Mouse (Mus musculus) liver (tissue): ENCODE data around the gene Mrap.
A peak's percentile ranks its signal among the peaks of the same experiment; 100 is the strongest.

Experiments used
- DNase-seq: peaks from one replicate; pipeline ENCODE4 v3.0.0-alpha.2; 2020; ENCODE audit warnings: mixed read lengths

Gene Mrap

GRCm38 (mm10) chr16:90759335-90759734 lies 21.3 kb downstream of the Mrap start:
- DNase-seq, result no peak

DNA sequence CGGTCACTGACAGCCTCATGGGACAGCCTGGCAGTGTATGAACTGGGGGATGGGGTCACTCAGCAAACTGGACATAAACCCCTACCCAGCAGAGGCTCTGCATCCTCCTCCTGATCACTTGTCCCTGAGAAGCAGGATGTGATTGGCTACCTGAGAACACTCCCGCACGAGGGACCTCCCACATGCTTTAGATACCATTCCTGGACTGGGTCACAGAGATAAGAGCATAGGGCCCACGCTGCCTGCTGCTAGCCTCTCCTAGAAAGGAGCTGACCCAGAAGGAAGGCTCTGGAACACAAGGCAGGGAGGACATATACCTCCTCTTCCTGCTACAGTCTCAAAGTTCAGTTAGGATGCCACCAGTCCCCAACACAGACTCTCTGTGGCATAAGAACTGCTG lies 22.5 kb downstream of the Mrap start:
- DNase-seq, result peak; percentile 89

GRCm38 (mm10) chr16:90765195-90765877 lies 27.3 kb downstream of the Mrap start:
- DNase-seq, result no peak

DNA sequence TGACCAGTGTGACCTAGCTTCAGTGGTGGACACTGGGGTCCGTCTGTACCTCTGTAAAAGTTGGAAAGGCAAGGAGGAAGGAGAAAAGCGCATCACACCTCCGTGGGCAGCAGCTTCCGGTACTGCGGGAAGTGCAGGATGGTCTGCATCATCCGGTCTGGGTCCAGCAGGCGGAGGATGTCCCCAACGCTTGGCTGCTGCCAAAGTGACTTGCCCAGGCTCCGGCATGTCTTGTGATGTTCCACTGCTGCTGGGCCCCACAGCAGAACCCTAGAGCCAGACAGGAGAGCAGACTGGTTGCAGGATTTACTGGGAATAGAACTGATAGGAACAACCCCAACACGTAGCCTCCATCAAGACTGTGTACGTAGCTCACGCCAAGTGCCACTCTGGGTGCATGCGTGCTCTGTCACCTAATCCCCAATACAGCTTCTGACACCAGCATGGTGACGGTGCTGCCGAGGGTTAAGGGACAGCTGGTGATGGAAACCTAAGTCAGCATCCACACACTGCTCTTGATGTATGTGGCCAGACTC lies 29.0 kb downstream of the Mrap start:
- DNase-seq, result no peak

- DNase-seq, result no peak
Measured at GRCm38 (mm10) chr16:90774216-90774615, 36.2 kb downstream of the Mrap start.

GRCm38 (mm10) chr16:90774646-90775045 lies 36.6 kb downstream of the Mrap start:
- no peak for DNase-seq

- no peak for DNase-seq
Measured at GRCm38 (mm10) chr16:90775946-90776520, 38.0 kb downstream of the Mrap start.

GRCm38 (mm10) chr16:90779783-90780182 lies 41.8 kb downstream of the Mrap start:
- peak; percentile 42 for DNase-seq

- DNase-seq, result no peak
Measured at GRCm38 (mm10) chr16:90783302-90783701, 45.3 kb downstream of the Mrap start.

- DNase-seq, result peak; percentile 25
Measured at GRCm38 (mm10) chr16:90785257-90785656, 47.2 kb downstream of the Mrap start.

DNA sequence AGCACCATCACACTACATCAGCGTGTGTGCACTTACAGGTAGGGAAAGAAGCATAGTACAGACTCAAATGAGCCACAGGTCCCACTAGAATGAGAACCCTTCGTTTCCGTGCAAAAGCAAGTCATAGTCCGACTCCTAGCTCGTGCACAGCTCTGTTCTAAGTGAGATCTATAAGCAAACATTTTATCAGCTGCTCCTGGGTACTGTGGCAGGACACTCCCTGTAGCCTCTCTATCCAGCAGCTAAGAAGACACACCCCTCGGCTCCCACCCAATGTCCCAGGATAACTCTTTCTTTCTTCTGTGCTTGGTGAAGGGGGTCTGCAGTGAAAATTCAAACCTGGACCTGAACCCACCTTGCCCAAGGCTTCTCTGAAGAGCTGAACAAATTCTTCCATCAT lies 50.6 kb downstream of the Mrap start:
- DNase-seq, result no peak

GRCm38 (mm10) chr16:90790946-90791345 lies 52.9 kb downstream of the Mrap start:
- DNase-seq, result no peak

- DNase-seq, result no peak
Measured at GRCm38 (mm10) chr16:90792066-90792465, 54.1 kb downstream of the Mrap start.

GRCm38 (mm10) chr16:90792500-90792899 lies 54.5 kb downstream of the Mrap start:
- DNase-seq, result no peak

DNA sequence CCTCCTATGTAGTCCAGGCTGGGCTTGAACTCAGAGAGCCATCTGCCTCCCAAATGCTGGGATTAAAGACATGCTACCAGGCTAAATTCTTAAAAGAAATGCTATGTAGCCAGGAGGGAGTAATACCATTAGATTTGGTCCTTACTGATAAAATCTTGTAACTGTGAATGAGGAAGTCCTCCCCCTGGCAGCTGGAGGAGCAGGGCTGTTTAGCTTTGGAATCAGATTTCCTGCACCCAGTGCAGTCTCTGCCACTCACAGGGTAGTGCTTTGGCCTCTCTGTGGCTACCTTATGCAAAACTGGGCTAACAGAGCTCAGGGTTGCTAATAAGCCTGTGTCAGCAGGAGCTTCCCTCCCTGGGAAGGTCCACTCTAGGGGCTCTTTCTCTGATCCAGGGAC lies 56.7 kb downstream of the Mrap start:
- no peak for DNase-seq

DNA sequence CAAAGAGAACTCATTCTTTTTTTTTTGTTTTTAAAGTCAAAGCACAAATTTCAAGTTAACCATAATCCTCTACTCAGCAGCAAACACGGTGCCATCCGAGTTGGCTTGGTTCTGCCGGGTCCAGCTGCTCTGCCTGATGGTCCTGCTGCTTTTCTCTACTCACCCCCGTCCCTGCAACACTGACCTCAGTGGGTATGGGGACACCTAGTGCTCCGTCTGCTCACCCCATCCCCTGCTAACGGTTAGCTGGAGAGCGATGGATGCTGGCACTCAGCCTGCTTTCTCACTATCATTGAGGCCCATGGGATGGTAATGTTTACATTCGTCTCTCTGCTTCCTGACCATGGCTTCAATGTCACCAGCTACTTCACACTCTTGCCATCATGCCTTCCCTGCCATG lies 60.4 kb downstream of the Mrap start:
- no peak for DNase-seq

- DNase-seq, result no peak
Measured at GRCm38 (mm10) chr16:90798848-90799247, 60.8 kb downstream of the Mrap start.
